Mouse (Mus musculus): ENCODE data around the gene Cd2bp2.

The Cd2bp2 gene

DNA sequence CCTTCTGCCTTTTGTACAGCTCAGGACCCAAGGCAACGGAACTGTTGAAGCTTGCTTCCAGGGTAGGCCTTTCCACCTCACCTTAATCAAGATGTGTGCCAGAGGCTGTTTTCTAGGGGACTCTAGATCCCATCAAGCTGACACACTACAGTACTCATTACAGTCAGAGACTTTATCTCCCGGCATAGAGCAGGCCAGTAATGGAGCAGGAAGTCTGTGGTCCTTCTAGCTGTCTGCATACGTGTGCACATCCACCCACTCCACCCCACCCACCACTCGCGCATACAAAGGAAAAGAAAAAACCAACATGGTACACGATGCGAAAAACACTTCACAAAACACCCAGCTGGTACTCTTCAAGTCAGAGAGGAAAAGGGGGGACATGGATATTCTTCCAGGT, 51.4 kb downstream of the Cd2bp2 start:
- DNase-seq (ENCODE audit: low spot score in 2 of 2) = no peak

DNA sequence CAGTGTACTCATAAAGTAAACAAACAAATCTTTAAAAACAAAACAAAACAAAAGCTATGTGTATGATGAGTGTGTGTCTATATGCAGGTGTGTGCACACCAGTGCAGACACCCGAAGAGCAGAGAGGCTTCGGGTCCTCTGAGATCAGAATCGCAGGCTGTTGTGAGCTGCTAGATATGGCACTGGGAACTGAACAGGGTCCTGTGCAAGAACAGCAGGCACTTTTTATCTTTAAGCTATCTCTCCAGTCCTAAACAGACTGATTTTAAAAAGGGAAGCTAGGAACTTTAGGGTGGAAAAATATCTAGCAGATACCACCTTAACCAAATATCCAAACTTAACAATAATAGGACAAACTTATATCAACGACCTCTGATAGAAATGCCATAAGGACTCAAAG, 53.2 kb downstream of the Cd2bp2 start:
- DNase-seq (ENCODE audit: low spot score in 2 of 2) = no peak

GRCm38 (mm10) chr7:127142214-127142613, 53.6 kb downstream of the Cd2bp2 start:
- DNase-seq (ENCODE audit: low spot score in 2 of 2) = no peak
